Comparison of ENCODE assay signal across 17 mouse cellular contexts in genomic region chr16:71123616-71124015, GRCm38 (mm10).
"Had no signal": no experiment of that assay in that cellular context is flagged by ENCODE, and none has a peak within 500 bp of the region (broad histone marks: within the 10 kb centered on the region; RNA-seq: fewer than 3 reads in every experiment).

No protein-coding gene starts in this region.

- ATAC-seq: liver, embryonic 12.5 days; midbrain, embryonic 13.5 days had no signal

- H3K9me3 ChIP-seq: limb, embryonic 15.5 days; liver, embryonic 12.5 days; megakaryocyte, embryonic 14.5 days; midbrain, embryonic 13.5 days; neural tube, embryonic 13.5 days; stomach, embryonic 15.5 days had no signal

- H3K27me3 ChIP-seq: limb, embryonic 15.5 days; liver, embryonic 12.5 days; megakaryocyte, embryonic 14.5 days; midbrain, embryonic 13.5 days; neural tube, embryonic 13.5 days; stomach, embryonic 15.5 days had no signal

- H3K4me1 ChIP-seq: limb, embryonic 15.5 days; liver, embryonic 12.5 days; megakaryocyte, embryonic 14.5 days; midbrain, embryonic 13.5 days; neural tube, embryonic 13.5 days; stomach, embryonic 15.5 days had no signal

- H3K4me3 ChIP-seq: limb, embryonic 15.5 days; liver, embryonic 12.5 days; megakaryocyte, embryonic 14.5 days; midbrain, embryonic 13.5 days; neural tube, embryonic 13.5 days; stomach, embryonic 15.5 days had no signal

- H3K9ac ChIP-seq: limb, embryonic 15.5 days; liver, embryonic 12.5 days; lung, embryonic 14.5 days; midbrain, embryonic 13.5 days; neural tube, embryonic 13.5 days; stomach, embryonic 15.5 days had no signal

- H3K27ac ChIP-seq: kidney, postnatal 0 days; limb, embryonic 15.5 days; liver, embryonic 12.5 days; midbrain, embryonic 13.5 days; neural tube, embryonic 13.5 days; stomach, embryonic 15.5 days had no signal

- H3K4me2 ChIP-seq: limb, embryonic 15.5 days; liver, embryonic 12.5 days; lung, embryonic 14.5 days; midbrain, embryonic 13.5 days; neural tube, embryonic 13.5 days; stomach, embryonic 15.5 days had no signal

- H3K36me3 ChIP-seq: limb, embryonic 15.5 days; liver, embryonic 12.5 days; midbrain, embryonic 13.5 days; neural tube, embryonic 13.5 days; stomach, embryonic 15.5 days had no signal

- DNase-seq: kidney, adult 11 months; kidney, adult 9 months; kidney, postnatal 36 days; layer of hippocampus, adult 9-11 months; layer of hippocampus, postnatal 36 days; lung, embryonic 14.5 days; lung, postnatal 10 days; lung, postnatal 4 days; thymus, adult 2 months; thymus, postnatal 25 days had no signal
